ENCODE assay signal across 21 mouse cellular contexts in genomic region chr6:37421124-37421523, GRCm38 (mm10). TPM values are rescaled to one million over a fixed set of nuclear protein-coding genes. Genes with fewer than 3 reads are reported as not detected.
DNase-seq lines count a peak whose midpoint lies in the region; ATAC-seq and TF ChIP-seq lines count a peak whose summit lies in the region.
"Had no signal": no experiment of that assay in that cellular context is flagged by ENCODE, and none has a peak within 500 bp of the region (broad histone marks: within the 10 kb centered on the region; RNA-seq: fewer than 3 reads in every experiment).

No protein-coding gene starts in this region.

- H3K4me1 ChIP-seq in heart, embryonic 13.5 days, result peaks cover 96% of the 10 kb centered on the region
- H3K4me1 ChIP-seq in heart, adult 2 months (ENCODE audit: control insufficient read depth, insufficient read depth, low read length), result peaks cover 43% of the 10 kb centered on the region
- H3K4me1 ChIP-seq in kidney, adult 2 months (ENCODE audit: control insufficient read depth, insufficient read depth, low read length), result peaks cover 65% of the 10 kb centered on the region
- H3K4me1 ChIP-seq in kidney, embryonic 16.5 days (ENCODE audit: insufficient read depth, low read length), result peaks cover 61% of the 10 kb centered on the region
- H3K4me1 ChIP-seq in intestine, postnatal 0 days (replicated peaks; ENCODE audit: control insufficient read depth, insufficient read depth, low read length), result peaks cover 3% of the 10 kb centered on the region; the same call in 1 of the 2 replicates
- peaks cover 39% of the 10 kb centered on the region for H3K4me1 ChIP-seq in small intestine, adult 2 months (ENCODE audit: control insufficient read depth, insufficient read depth, insufficient read length, low read length)
- H3K4me1 ChIP-seq: forebrain, embryonic 13.5 days had no signal

- H3K36me3 ChIP-seq in heart, embryonic 13.5 days, result peaks cover 32% of the 10 kb centered on the region
- H3K36me3 ChIP-seq in heart, adult 2 months (ENCODE audit: control insufficient read depth, insufficient read depth, low read length), result peaks cover 21% of the 10 kb centered on the region
- H3K36me3 ChIP-seq in kidney, adult 2 months (ENCODE audit: control insufficient read depth, insufficient read depth, low read length), result no peaks in the 10 kb centered on the region
- H3K36me3 ChIP-seq in kidney, embryonic 16.5 days (ENCODE audit: insufficient read depth, low read length), result no peaks in the 10 kb centered on the region
- H3K36me3 ChIP-seq in intestine, postnatal 0 days (ENCODE audit: control insufficient read depth, insufficient read depth), result 0 out of 2 replicates have a peak, but pooled peaks cover 3% of the 10 kb centered on the region
- no peaks in the 10 kb centered on the region for H3K36me3 ChIP-seq in small intestine, adult 2 months (ENCODE audit: control insufficient read depth, insufficient read depth, low read length)
- H3K36me3 ChIP-seq: embryonic facial prominence, embryonic 12.5 days had no signal

- H3K27me3 ChIP-seq in heart, embryonic 13.5 days (replicated peaks), result no peaks in the 10 kb centered on the region
- H3K27me3 ChIP-seq in heart, adult 2 months (ENCODE audit: control insufficient read depth, insufficient read depth, low read length), result no peaks in the 10 kb centered on the region
- no peaks in the 10 kb centered on the region for H3K27me3 ChIP-seq in kidney, adult 2 months (replicated peaks; ENCODE audit: control insufficient read depth, insufficient read depth, low read length)
- H3K27me3 ChIP-seq in kidney, embryonic 16.5 days (ENCODE audit: insufficient read depth, low read length), result no peaks in the 10 kb centered on the region
- H3K27me3 ChIP-seq in intestine, postnatal 0 days (replicated peaks; ENCODE audit: control insufficient read depth, insufficient read depth, low read length), result no peaks in the 10 kb centered on the region
- no peaks in the 10 kb centered on the region for H3K27me3 ChIP-seq in small intestine, adult 2 months (ENCODE audit: control insufficient read depth, insufficient read depth, low read length)
- H3K27me3 ChIP-seq: embryonic facial prominence, embryonic 12.5 days; forebrain, embryonic 13.5 days had no signal

- no peak overlapping the region for H3K4me2 ChIP-seq in heart, embryonic 13.5 days
- H3K4me2 ChIP-seq in kidney, embryonic 16.5 days (replicated peaks; ENCODE audit: low read depth, low read length), result no peak overlapping the region
- H3K4me2 ChIP-seq in intestine, postnatal 0 days (replicated peaks; ENCODE audit: low read depth), result no peak overlapping the region
- H3K4me2 ChIP-seq: embryonic facial prominence, embryonic 12.5 days; forebrain, embryonic 13.5 days had no signal

- H3K9me3 ChIP-seq in heart, embryonic 13.5 days, result no peaks in the 10 kb centered on the region
- H3K9me3 ChIP-seq in kidney, embryonic 16.5 days (ENCODE audit: low read length), result no peaks in the 10 kb centered on the region
- H3K9me3 ChIP-seq in intestine, postnatal 0 days (ENCODE audit: control insufficient read depth), result no peaks in the 10 kb centered on the region
- H3K9me3 ChIP-seq: embryonic facial prominence, embryonic 12.5 days; forebrain, embryonic 13.5 days had no signal

- no peak for TF ChIP-seq EP300 in heart, adult 2 months (IDR thresholded peaks at IDR 0.05; ENCODE audit: insufficient read depth, low read depth, low read length)

- H3K9ac ChIP-seq in heart, embryonic 13.5 days, result peak overlapping the region; percentile 20; the same call in 1 of the 2 replicates
- H3K9ac ChIP-seq in heart, adult 2 months (ENCODE audit: low read depth, low read length), result no peak overlapping the region
- no peak overlapping the region for H3K9ac ChIP-seq in kidney, embryonic 16.5 days (replicated peaks; ENCODE audit: low read length)
- H3K9ac ChIP-seq in intestine, postnatal 0 days (ENCODE audit: low read depth, low read length), result no peak overlapping the region
- H3K9ac ChIP-seq: embryonic facial prominence, embryonic 12.5 days; forebrain, embryonic 13.5 days had no signal

- H3K27ac ChIP-seq in heart, embryonic 13.5 days (replicated peaks), result peak overlapping the region; percentile 49
- no peak overlapping the region for H3K27ac ChIP-seq in heart, adult 2 months
- peak overlapping the region; percentile 29; the same call in 1 of the 2 replicates for H3K27ac ChIP-seq in kidney, adult 2 months (ENCODE audit: insufficient read depth, low read depth, low read length)
- no peak overlapping the region for H3K27ac ChIP-seq in kidney, embryonic 16.5 days (ENCODE audit: low read length)
- H3K27ac ChIP-seq in intestine, postnatal 0 days (ENCODE audit: low read depth, low read length), result peak overlapping the region; percentile 41
- peak overlapping the region; percentile 40; the same call in 1 of the 2 replicates for H3K27ac ChIP-seq in small intestine, adult 2 months (ENCODE audit: insufficient read depth, low read depth, low read length)
- H3K27ac ChIP-seq: embryonic facial prominence, embryonic 12.5 days; forebrain, embryonic 13.5 days; hindbrain, postnatal 0 days had no signal

- intact Hi-C loops in heart, adult 2 months (cut with DNase I), result loop anchor here (5.0 kb wide), 1 partner anchor 726 kb away; no protein-coding TSS in a partner anchor

- no peak for TF ChIP-seq POLR2A in heart, adult 2 months (IDR thresholded peaks at IDR 0.05; ENCODE audit: insufficient read depth, low read depth, low read length)
- no peak for TF ChIP-seq POLR2A in kidney, adult 2 months (IDR thresholded peaks at IDR 0.05; ENCODE audit: low read depth, low read length)
- no peak for TF ChIP-seq POLR2A in small intestine, adult 2 months (IDR thresholded peaks at IDR 0.05; ENCODE audit: low read depth, low read length)

- no peak for TF ChIP-seq CTCF in heart, adult 2 months (IDR thresholded peaks at IDR 0.05)
- no peak for TF ChIP-seq CTCF in kidney, adult 2 months (conservative IDR thresholded peaks at IDR 0.05; ENCODE audit: insufficient read depth, insufficient read length, low read depth, low read length)
- TF ChIP-seq CTCF in intestine, postnatal 0 days (IDR thresholded peaks at IDR 0.05; ENCODE audit: low read depth), result no peak
- no peak for TF ChIP-seq CTCF in small intestine, adult 2 months (IDR thresholded peaks at IDR 0.05; ENCODE audit: extremely low read depth, insufficient read length, insufficient replicate concordance, low read depth, low read length)

- ATAC-seq in heart, embryonic 13.5 days (ENCODE audit: extremely low read depth, insufficient number of reproducible peaks, low FRiP score, low TSS enrichment), result no peak
- no peak for ATAC-seq in kidney, embryonic 16.5 days (ENCODE audit: low FRiP score, low TSS enrichment)
- peak; percentile 87 for ATAC-seq in intestine, postnatal 0 days
- ATAC-seq: forebrain, embryonic 13.5 days; hindbrain, postnatal 0 days; midbrain, embryonic 16.5 days had no signal

- H3K79me2 ChIP-seq in heart, adult 2 months (replicated peaks; ENCODE audit: control insufficient read depth, insufficient read depth, low read length), result peaks cover 5% of the 10 kb centered on the region; the same call in 1 of the 2 replicates

- DNase-seq in heart, adult 2 months, result no peak
- peak; percentile 90 for DNase-seq in kidney, adult 2 months
- DNase-seq in natural killer cell, adult 2 months (ENCODE audit: low spot score in 2 of 2), result no peak
- DNase-seq: adrenal gland, postnatal 25 days; cerebellum, adult 11 months; cerebellum, postnatal 10 days; heart, adult 18-20 months; liver; lung, adult 18-20 months; lung, postnatal 36 days; right cerebral cortex, postnatal 14 days; thymus, postnatal 36 days had no signal

- WGBS in heart, embryonic 13.5 days, result 42% methylated on average over 6 of the region's 6 CpGs
- 68% methylated on average over 6 of the region's 6 CpGs for WGBS in heart, adult 2 months
- 47% methylated on average over 6 of the region's 6 CpGs for whole genome bisulfite sequencing in kidney, adult 2 months
- WGBS in kidney, embryonic 16.5 days, result 77% methylated on average over 6 of the region's 6 CpGs
- WGBS in intestine, postnatal 0 days, result 61% methylated on average over 6 of the region's 6 CpGs
- WGBS in small intestine, adult 2 months, result 39% methylated on average over 6 of the region's 6 CpGs

- no peak overlapping the region for H3K4me3 ChIP-seq in heart, embryonic 13.5 days
- no peak overlapping the region for H3K4me3 ChIP-seq in heart, adult 2 months
- no peak overlapping the region for H3K4me3 ChIP-seq in kidney, adult 2 months (ENCODE audit: insufficient read depth, low read depth, low read length)
- H3K4me3 ChIP-seq in kidney, embryonic 16.5 days (ENCODE audit: low read length), result no peak overlapping the region
- H3K4me3 ChIP-seq in intestine, postnatal 0 days (ENCODE audit: low read depth, low read length), result no peak overlapping the region
- no peak overlapping the region for H3K4me3 ChIP-seq in small intestine, adult 2 months (ENCODE audit: low read depth, low read length)
- H3K4me3 ChIP-seq: embryonic facial prominence, embryonic 12.5 days; erythroblast, embryonic 14.5 days; forebrain, embryonic 13.5 days had no signal

RNA-seq across cellular contexts. Expression of gene Creb3l2, which starts 20.8 kb away (rescaled TPM):
- polyA plus RNA-seq in heart, embryonic 13.5 days (2015; fragmentation: Nextera tagmentation; extraction: Ambion mirVana), result 29.9 and 30.1 TPM in 2 replicates
- 10 to 100 TPM; 20.5 to 26.5 TPM for total RNA-seq in heart, adult 2 months (2021)
- 16.7 and 19.2 TPM in 2 replicates for polyA plus RNA-seq in heart, adult 2 months (2012; rRNA removed)
- polyA plus RNA-seq in kidney, adult 2 months (2012; rRNA removed), result 23.3 and 25.0 TPM in 2 replicates
- 31.7 and 34.9 TPM in 2 replicates for polyA plus RNA-seq in kidney, embryonic 16.5 days (2015; fragmentation: Nextera tagmentation; extraction: Ambion mirVana)
- polyA plus RNA-seq in intestine, postnatal 0 days (2015; fragmentation: Nextera tagmentation; extraction: Ambion mirVana), result 9.9 and 10.0 TPM in 2 replicates
- polyA plus RNA-seq in small intestine, adult 2 months (2012; rRNA removed), result 8.8 and 30.5 TPM in 2 replicates

Comparison
In these comparisons a context has a peak if more than half of its experiments do, and no peak if none do; other contexts are left out.
1. H3K27ac ChIP-seq: peak in heart, embryonic 13.5 days (single experiment), kidney, adult 2 months (single experiment), intestine, postnatal 0 days (single experiment) and small intestine, adult 2 months (single experiment); none in heart, adult 2 months (single experiment) and kidney, embryonic 16.5 days (single experiment).